Mouse (Mus musculus) neural tube, embryonic 15.5 days (tissue): Measurements from ENCODE around the gene Ercc6. TPM values are rescaled to one million over a fixed set of nuclear protein-coding genes. Genes with fewer than 3 reads are reported as not detected.

ENCODE experiments used
- ATAC-seq: fragments of 200-750 bp; cut with Nextera tagmentation; 2 replicates; pipeline ENCODE4 v1.8.0; 2017; ENCODE audit warnings: mild to moderate bottlenecking, moderate TSS enrichment, moderate library complexity; ENCODE audit not compliant: low FRiP score
- H3K27ac ChIP-seq: fragments of 300-500 bp; sonication (generic); replicated peaks from 2 replicates; pipeline ENCODE4 v1.5.1; 2015; ENCODE audit warnings: mild to moderate bottlenecking, inconsistent platforms
- H3K27me3 ChIP-seq: fragments of 300-500 bp; sonication (generic); replicated peaks from 2 replicates; pipeline ENCODE4 v1.6.1; 2015; ENCODE audit warnings: inconsistent platforms
- H3K36me3 ChIP-seq: fragments of 300-500 bp; sonication (generic); 2 replicates; pipeline ENCODE4 v1.6.1; 2015; ENCODE audit warnings: inconsistent platforms
- H3K4me1 ChIP-seq: fragments of 300-500 bp; sonication (generic); 2 replicates; pipeline ENCODE4 v1.6.1; 2015; ENCODE audit warnings: inconsistent platforms
- H3K4me2 ChIP-seq: fragments of 300-500 bp; sonication (generic); 2 replicates; pipeline ENCODE4 v1.6.1; 2015; ENCODE audit warnings: inconsistent platforms, mild to moderate bottlenecking, moderate library complexity
- H3K4me3 ChIP-seq: fragments of 300-500 bp; sonication (generic); replicated peaks from 2 replicates; pipeline ENCODE4 v1.5.1; 2015; ENCODE audit warnings: mild to moderate bottlenecking, inconsistent platforms
- H3K9ac ChIP-seq: fragments of 300-500 bp; sonication (generic); replicated peaks from 2 replicates; pipeline ENCODE4 v1.6.1; 2015; ENCODE audit warnings: mild to moderate bottlenecking, inconsistent platforms
- H3K9me3 ChIP-seq: fragments of 300-500 bp; sonication (generic); replicated peaks from 2 replicates; pipeline ENCODE4 v1.6.1; 2016; ENCODE audit warnings: inconsistent platforms
- WGBS: fragments of 180-500 bp; shearing (Covaris S2); methylation state at CpG from one replicate; pipeline ENCODE4 v1.1.7; 2015; ENCODE audit warnings: mixed read lengths; 5-methylcytosine and 5-hydroxymethylcytosine counted together
- polyA plus RNA-seq: library from polyadenylated mRNA; unstranded; fragments of >200 nt; fragmentation: Nextera tagmentation; extraction: Ambion mirVana; gene quantifications from 2 replicates; pipeline ENCODE4 v1.2.1, GENCODE M21; 2015

The Ercc6 gene
- polyA plus RNA-seq, 1 experiment from 2014 or later = 20.8 TPM

GRCm38 (mm10) chr14:32538115-32538514, 24.8 kb downstream of the Ercc6 start:
- Histone ChIP-seq H3K4me2 (no peak overlapping the region), H3K4me3 (no peak overlapping the region), H3K27ac (no peak overlapping the region), H3K4me1 (peaks cover 23% of the 10 kb centered on the region), H3K9ac (no peak overlapping the region), H3K36me3 (peaks cover 10% of the 10 kb centered on the region), H3K9me3 (no peaks in the 10 kb centered on the region), H3K27me3 (no peaks in the 10 kb centered on the region)
- ATAC-seq = no peak
- WGBS = 92% methylated on average over 1 of the region's 1 CpGs

DNA sequence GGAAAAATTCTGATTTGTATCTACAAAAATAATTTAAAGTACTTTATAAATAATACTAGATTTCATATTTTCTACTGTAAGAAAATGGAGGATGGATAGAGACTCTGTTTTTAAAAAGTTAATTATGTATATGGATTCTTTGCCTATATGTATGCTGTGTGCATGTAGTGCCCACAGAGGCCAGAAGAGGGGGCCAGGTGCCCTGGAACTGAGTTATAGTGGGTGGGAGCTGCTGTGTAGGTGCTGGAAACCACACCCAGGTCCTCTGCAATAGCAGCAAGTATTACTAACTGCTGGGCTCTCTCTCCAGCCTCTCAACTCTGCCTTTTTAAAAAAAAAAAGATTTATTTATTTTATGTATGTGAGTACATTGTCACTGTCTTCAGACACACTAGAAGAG, 29.8 kb downstream of the Ercc6 start:
- Histone ChIP-seq H3K9me3 (no peaks in the 10 kb centered on the region), H3K9ac (no peak overlapping the region), H3K4me1 (0 out of 2 replicates have a peak, but pooled peaks cover 5% of the 10 kb centered on the region), H3K27ac (no peak overlapping the region), H3K4me2 (no peak overlapping the region), H3K27me3 (no peaks in the 10 kb centered on the region), H3K36me3 (peaks cover 11% of the 10 kb centered on the region; the same call in 1 of the 2 replicates), H3K4me3 (no peak overlapping the region)
- ATAC-seq = no peak

- H3K27me3 ChIP-seq = no peaks in the 10 kb centered on the region
- no peak overlapping the region for H3K4me3 ChIP-seq
- H3K9me3 ChIP-seq = no peaks in the 10 kb centered on the region
- no peak for ATAC-seq
- H3K4me1 ChIP-seq = 0 out of 2 replicates have a peak, but pooled peaks cover 10% of the 10 kb centered on the region
- peaks cover 15% of the 10 kb centered on the region; the same call in 1 of the 2 replicates for H3K36me3 ChIP-seq
- 50% methylated on average over 5 of the region's 5 CpGs for WGBS
- H3K4me2 ChIP-seq = no peak overlapping the region
- no peak overlapping the region for H3K9ac ChIP-seq
- H3K27ac ChIP-seq = no peak overlapping the region
These were observed 33.4 kb downstream of the Ercc6 start for GRCm38 (mm10) chr14:32546676-32547075.

DNA sequence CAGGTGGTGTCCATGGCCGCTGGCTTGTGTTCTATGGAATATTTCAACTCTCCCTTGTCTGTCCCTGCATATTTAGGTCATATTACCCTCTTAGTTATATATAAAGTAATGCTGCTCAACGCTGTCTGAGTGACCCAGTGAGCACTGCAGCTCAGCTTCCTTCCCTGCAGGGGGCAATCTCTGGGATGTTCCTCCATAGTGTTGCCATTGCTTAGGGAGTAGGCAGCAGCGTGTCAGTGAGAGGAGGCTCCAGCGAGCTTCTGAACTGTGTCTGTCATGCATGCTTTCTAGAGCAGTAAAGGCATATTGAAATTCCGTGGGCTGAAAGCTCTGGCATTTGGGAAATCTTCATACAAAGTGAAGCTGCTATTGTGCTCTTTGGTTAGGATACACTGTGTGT, 38.5 kb downstream of the Ercc6 start:
- no peaks in the 10 kb centered on the region for H3K27me3 ChIP-seq
- H3K9ac ChIP-seq = no peak overlapping the region
- no peak overlapping the region for H3K27ac ChIP-seq
- H3K4me3 ChIP-seq = no peak overlapping the region
- H3K4me2 ChIP-seq = no peak overlapping the region
- ATAC-seq = no peak
- peaks cover 18% of the 10 kb centered on the region for H3K36me3 ChIP-seq
- H3K9me3 ChIP-seq = no peaks in the 10 kb centered on the region
- 79% methylated on average over 5 of the region's 5 CpGs for WGBS
- peaks cover 13% of the 10 kb centered on the region for H3K4me1 ChIP-seq

GRCm38 (mm10) chr14:32553198-32553903, 40.0 kb downstream of the Ercc6 start:
- Histone ChIP-seq H3K36me3 (peaks cover 16% of the 10 kb centered on the region), H3K9ac (no peak overlapping the region), H3K4me3 (no peak overlapping the region), H3K4me2 (no peak overlapping the region), H3K27me3 (no peaks in the 10 kb centered on the region), H3K27ac (no peak overlapping the region), H3K9me3 (no peaks in the 10 kb centered on the region), H3K4me1 (peaks cover 13% of the 10 kb centered on the region)
- ATAC-seq = no peak
- WGBS = 66% methylated on average over 10 of the region's 10 CpGs

GRCm38 (mm10) chr14:32554860-32555526, 41.7 kb downstream of the Ercc6 start:
- H3K4me2 ChIP-seq = no peak overlapping the region
- H3K9me3 ChIP-seq = no peaks in the 10 kb centered on the region
- no peaks in the 10 kb centered on the region for H3K27me3 ChIP-seq
- H3K4me1 ChIP-seq = peaks cover 8% of the 10 kb centered on the region
- WGBS = 26% methylated on average over 8 of the region's 8 CpGs
- peak; percentile 80; the same call in 1 of the 2 replicates for ATAC-seq
- H3K9ac ChIP-seq = no peak overlapping the region
- H3K36me3 ChIP-seq = peaks cover 19% of the 10 kb centered on the region
- H3K27ac ChIP-seq = no peak overlapping the region
- no peak overlapping the region for H3K4me3 ChIP-seq

DNA sequence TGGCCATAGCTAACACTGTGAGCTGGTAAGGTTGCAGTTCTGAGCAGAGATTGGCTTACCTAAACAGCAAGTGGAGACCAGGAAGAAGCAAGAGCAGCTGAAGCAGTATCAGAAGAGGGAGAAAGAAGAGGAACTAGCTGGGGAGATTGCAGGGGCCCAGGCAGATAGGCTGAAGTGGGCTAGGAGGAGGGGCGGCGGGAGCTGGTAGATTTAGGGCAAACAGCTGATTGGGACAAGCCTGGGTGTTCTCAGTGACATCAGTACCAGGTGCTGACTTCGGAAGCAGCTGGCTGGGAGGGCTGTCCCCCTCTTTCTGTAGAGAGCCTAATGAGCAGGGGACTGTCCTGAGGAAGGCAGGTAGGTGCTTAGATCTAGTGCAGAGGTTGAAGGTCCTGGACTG, 48.1 kb downstream of the Ercc6 start:
- no peak overlapping the region for H3K27ac ChIP-seq
- WGBS = 98% methylated on average over 3 of the region's 3 CpGs
- ATAC-seq = no peak
- peaks cover 46% of the 10 kb centered on the region for H3K36me3 ChIP-seq
- no peak overlapping the region for H3K9ac ChIP-seq
- no peak overlapping the region for H3K4me2 ChIP-seq
- H3K9me3 ChIP-seq = no peaks in the 10 kb centered on the region
- H3K4me1 ChIP-seq = no peaks in the 10 kb centered on the region
- H3K4me3 ChIP-seq = no peak overlapping the region
- no peaks in the 10 kb centered on the region for H3K27me3 ChIP-seq

- Histone ChIP-seq H3K4me2 (no peak overlapping the region), H3K27ac (no peak overlapping the region), H3K4me3 (no peak overlapping the region), H3K4me1 (no peaks in the 10 kb centered on the region), H3K36me3 (peaks cover 61% of the 10 kb centered on the region), H3K9ac (no peak overlapping the region), H3K27me3 (no peaks in the 10 kb centered on the region), H3K9me3 (no peaks in the 10 kb centered on the region)
- no peak for ATAC-seq
- WGBS = 79% methylated on average over 6 of the region's 6 CpGs
These were observed 50.3 kb downstream of the Ercc6 start for GRCm38 (mm10) chr14:32563661-32564060.

GRCm38 (mm10) chr14:32572519-32572918, 59.2 kb downstream of the Ercc6 start:
- Histone ChIP-seq H3K4me2 (no peak overlapping the region), H3K9me3 (no peaks in the 10 kb centered on the region), H3K4me3 (no peak overlapping the region), H3K36me3 (peaks cover 62% of the 10 kb centered on the region), H3K27me3 (no peaks in the 10 kb centered on the region), H3K27ac (no peak overlapping the region), H3K4me1 (no peaks in the 10 kb centered on the region), H3K9ac (no peak overlapping the region)
- ATAC-seq = no peak
- WGBS = 56% methylated on average over 8 of the region's 8 CpGs

DNA sequence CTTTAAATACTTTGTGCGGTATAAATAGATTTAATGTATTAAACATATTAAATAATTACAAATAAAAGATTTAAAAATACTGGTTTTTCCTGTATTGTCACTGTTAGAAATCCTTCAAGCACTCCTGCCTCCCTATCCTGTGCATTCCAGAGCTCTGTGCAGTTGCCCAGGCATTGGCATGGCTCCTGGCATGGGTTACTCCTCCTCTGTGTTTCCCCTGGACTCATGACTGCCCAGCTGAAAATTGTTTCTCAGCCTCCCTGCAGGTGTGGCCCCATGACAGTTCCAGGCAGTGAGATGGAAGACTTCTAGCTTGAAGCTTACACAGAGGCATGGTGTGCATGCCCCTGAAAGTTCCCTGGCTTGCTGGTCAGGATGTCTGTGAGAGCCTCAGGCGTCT, 65.1 kb downstream of the Ercc6 start:
- ATAC-seq = no peak
- Histone ChIP-seq H3K27me3 (no peaks in the 10 kb centered on the region), H3K9ac (no peak overlapping the region), H3K4me3 (no peak overlapping the region), H3K4me1 (no peaks in the 10 kb centered on the region), H3K27ac (no peak overlapping the region), H3K36me3 (peaks cover 40% of the 10 kb centered on the region), H3K9me3 (no peaks in the 10 kb centered on the region), H3K4me2 (no peak overlapping the region)
- WGBS = 97% methylated on average over 2 of the region's 2 CpGs

- WGBS = 95% methylated on average over 9 of the region's 9 CpGs
- 0 out of 2 replicates have a peak, but pooled peaks cover 5% of the 10 kb centered on the region for H3K36me3 ChIP-seq
- no peak for ATAC-seq
- no peak overlapping the region for H3K27ac ChIP-seq
- H3K4me1 ChIP-seq = no peaks in the 10 kb centered on the region
- H3K27me3 ChIP-seq = peaks cover 6% of the 10 kb centered on the region; the same call in 1 of the 2 replicates
- no peak overlapping the region for H3K4me3 ChIP-seq
- H3K4me2 ChIP-seq = no peak overlapping the region
- H3K9me3 ChIP-seq = no peaks in the 10 kb centered on the region
- H3K9ac ChIP-seq = no peak overlapping the region
These were observed 70.4 kb downstream of the Ercc6 start for GRCm38 (mm10) chr14:32583696-32584095.
